ENCODE assay signal across 10 mouse cellular contexts in the genomic region with DNA sequence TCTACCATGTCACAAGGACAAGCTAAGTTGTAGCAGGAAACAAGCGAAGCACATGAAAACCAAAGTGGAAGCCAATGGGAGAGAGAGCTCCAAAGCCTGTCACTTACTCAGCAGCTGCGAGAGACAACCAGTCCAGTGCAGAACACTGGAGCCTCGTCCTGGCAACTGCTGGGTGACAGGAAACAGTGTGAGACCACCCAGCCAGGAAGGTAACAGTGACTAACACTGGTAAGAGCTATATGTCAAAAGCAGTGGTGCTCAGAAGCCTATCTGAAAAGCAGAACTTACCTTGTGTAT. TPM values are rescaled to one million over a fixed set of nuclear protein-coding genes. Genes with fewer than 3 reads are reported as not detected.
A peak's percentile ranks its signal among the peaks of the same experiment; 100 is the strongest.
DNase-seq lines count a peak whose midpoint lies in the region; ATAC-seq and TF ChIP-seq lines count a peak whose summit lies in the region.
"Had no signal": no experiment of that assay in that cellular context is flagged by ENCODE, and none has a peak within 500 bp of the region (broad histone marks: within the 10 kb centered on the region; RNA-seq: fewer than 3 reads in every experiment).

No protein-coding gene starts in this region.

- WGBS in intestine, embryonic 15.5 days = 40% methylated on average over 3 of the region's 3 CpGs
- WGBS in intestine, postnatal 0 days = 58% methylated on average over 3 of the region's 3 CpGs
- 26% methylated on average over 3 of the region's 3 CpGs for WGBS in forebrain, embryonic 16.5 days
- WGBS in midbrain, embryonic 11.5 days = 44% methylated on average over 3 of the region's 3 CpGs

- H3K9ac ChIP-seq in intestine, embryonic 15.5 days = no peak overlapping the region
- no peak overlapping the region for H3K9ac ChIP-seq in intestine, postnatal 0 days (ENCODE audit: low read depth, low read length)
- 0 out of 2 replicates have a peak overlapping the region, but pooled peaks have one; percentile 22 for H3K9ac ChIP-seq in forebrain, embryonic 16.5 days (replicated peaks; ENCODE audit: low read depth, low read length)
- no peak overlapping the region for H3K9ac ChIP-seq in midbrain, embryonic 11.5 days (ENCODE audit: low read length)

- no peak for TF ChIP-seq CTCF in intestine, postnatal 0 days (IDR thresholded peaks at IDR 0.05; ENCODE audit: low read depth)

- H3K27ac ChIP-seq in intestine, embryonic 15.5 days = 0 out of 2 replicates have a peak overlapping the region, but pooled peaks have one; percentile 17
- H3K27ac ChIP-seq in intestine, postnatal 0 days (ENCODE audit: low read depth, low read length) = no peak overlapping the region
- peak overlapping the region; percentile 42; the same call in 1 of the 2 replicates for H3K27ac ChIP-seq in forebrain, embryonic 16.5 days (ENCODE audit: low read length)
- H3K27ac ChIP-seq in midbrain, embryonic 11.5 days (ENCODE audit: low read depth, low read length) = no peak overlapping the region

- peak; percentile 36 for DNase-seq in embryo, embryonic 10.5 days (ENCODE audit: low spot score)
- peak; percentile 90 for DNase-seq in midbrain, embryonic 11.5 days (ENCODE audit: low spot score, missing footprints)
- no peak for DNase-seq in adrenal gland, adult 2 months
- no peak for DNase-seq in cerebellum, adult 18-20 months
- DNase-seq in adrenal gland, adult (ENCODE audit: inconsistent age in 2 of 2, low spot score in 1 of 2) = no peak
- DNase-seq: lung, postnatal 14 days; thymus, adult 18-20 months had no signal

- no peaks in the 10 kb centered on the region for H3K27me3 ChIP-seq in intestine, embryonic 15.5 days (replicated peaks)
- no peaks in the 10 kb centered on the region for H3K27me3 ChIP-seq in intestine, postnatal 0 days (replicated peaks; ENCODE audit: control insufficient read depth, insufficient read depth, low read length)
- no peaks in the 10 kb centered on the region for H3K27me3 ChIP-seq in forebrain, embryonic 16.5 days (replicated peaks; ENCODE audit: control insufficient read depth, insufficient read depth, low read length)
- no peaks in the 10 kb centered on the region for H3K27me3 ChIP-seq in midbrain, embryonic 11.5 days (ENCODE audit: control insufficient read depth, insufficient read depth, low read length)

- no peak for ATAC-seq in intestine, embryonic 15.5 days
- ATAC-seq in intestine, postnatal 0 days = no peak
- peak; percentile 38; the same call in 1 of the 2 replicates for ATAC-seq in forebrain, embryonic 16.5 days
- no peak for ATAC-seq in midbrain, embryonic 11.5 days (ENCODE audit: low FRiP score)

- no peak overlapping the region for H3K4me3 ChIP-seq in intestine, embryonic 15.5 days (replicated peaks)
- H3K4me3 ChIP-seq in intestine, postnatal 0 days (ENCODE audit: low read depth, low read length) = no peak overlapping the region
- no peak overlapping the region for H3K4me3 ChIP-seq in forebrain, embryonic 16.5 days (replicated peaks; ENCODE audit: low read length)
- H3K4me3 ChIP-seq in midbrain, embryonic 11.5 days (ENCODE audit: low read depth, low read length) = no peak overlapping the region

- no peaks in the 10 kb centered on the region for H3K36me3 ChIP-seq in intestine, embryonic 15.5 days
- no peaks in the 10 kb centered on the region for H3K36me3 ChIP-seq in intestine, postnatal 0 days (ENCODE audit: control insufficient read depth, insufficient read depth)
- no peaks in the 10 kb centered on the region for H3K36me3 ChIP-seq in forebrain, embryonic 16.5 days (ENCODE audit: control insufficient read depth, insufficient read depth)
- no peaks in the 10 kb centered on the region for H3K36me3 ChIP-seq in midbrain, embryonic 11.5 days (ENCODE audit: control insufficient read depth, insufficient read depth, low read length)

- H3K9me3 ChIP-seq in intestine, embryonic 15.5 days = no peaks in the 10 kb centered on the region
- H3K9me3 ChIP-seq in intestine, postnatal 0 days (ENCODE audit: control insufficient read depth) = no peaks in the 10 kb centered on the region
- H3K9me3 ChIP-seq in forebrain, embryonic 16.5 days (ENCODE audit: control insufficient read depth, low read length) = no peaks in the 10 kb centered on the region
- H3K9me3 ChIP-seq in midbrain, embryonic 11.5 days (ENCODE audit: control insufficient read depth, low read length) = no peaks in the 10 kb centered on the region

- no peak overlapping the region for H3K4me2 ChIP-seq in intestine, embryonic 15.5 days (replicated peaks)
- no peak overlapping the region for H3K4me2 ChIP-seq in intestine, postnatal 0 days (replicated peaks; ENCODE audit: low read depth)
- peak overlapping the region; percentile 42 for H3K4me2 ChIP-seq in forebrain, embryonic 16.5 days (ENCODE audit: low read length)
- no peak overlapping the region for H3K4me2 ChIP-seq in midbrain, embryonic 11.5 days

- H3K4me1 ChIP-seq in intestine, embryonic 15.5 days (replicated peaks) = peaks cover 8% of the 10 kb centered on the region; the same call in 1 of the 2 replicates
- H3K4me1 ChIP-seq in intestine, postnatal 0 days (replicated peaks; ENCODE audit: control insufficient read depth, insufficient read depth, low read length) = no peaks in the 10 kb centered on the region
- peaks cover 14% of the 10 kb centered on the region for H3K4me1 ChIP-seq in forebrain, embryonic 16.5 days (replicated peaks; ENCODE audit: control insufficient read depth, insufficient read depth, low read length)
- peaks cover 18% of the 10 kb centered on the region for H3K4me1 ChIP-seq in midbrain, embryonic 11.5 days (ENCODE audit: control insufficient read depth, insufficient read depth, low read length)

RNA-seq across cellular contexts. Expression of a gene that starts 14.1 kb away (rescaled TPM):
- 28.0 and 29.4 TPM in 2 replicates for polyA plus RNA-seq in intestine, embryonic 15.5 days (2015; fragmentation: Nextera tagmentation; extraction: Ambion mirVana)
- 8.5 and 8.8 TPM in 2 replicates for polyA plus RNA-seq in intestine, postnatal 0 days (2015; fragmentation: Nextera tagmentation; extraction: Ambion mirVana)
- polyA plus RNA-seq in forebrain, embryonic 16.5 days (2015; fragmentation: Nextera tagmentation; extraction: Ambion mirVana) = 15.7 and 19.6 TPM in 2 replicates
- 16.8 and 17.9 TPM in 2 replicates for polyA plus RNA-seq in midbrain, embryonic 11.5 days (2014; fragmentation: Nextera tagmentation; extraction: Ambion mirVana)
- 10 to 100 TPM; 21.7 to 24.7 TPM for total RNA-seq in adrenal gland, adult 2 months (2021)
- polyA plus RNA-seq in adrenal gland, adult 2 months (2012; rRNA removed) = 12.7 and 12.8 TPM in 2 replicates

Comparison
In these comparisons a context has a peak if more than half of its experiments do, and no peak if none do; other contexts are left out.
1. H3K27ac ChIP-seq: peak in intestine, embryonic 15.5 days (single experiment) and forebrain, embryonic 16.5 days (single experiment); none in intestine, postnatal 0 days (single experiment) and midbrain, embryonic 11.5 days (single experiment).
2. DNase-seq: peak in embryo, embryonic 10.5 days (single experiment) and midbrain, embryonic 11.5 days (single experiment); none in adrenal gland, adult 2 months (single experiment), cerebellum, adult 18-20 months (0 of 2) and adrenal gland, adult (0 of 2).